Mouse (Mus musculus): Measurements from ENCODE around the gene 6030468B19Rik.
"Not testable (repeated sequence)": the region's sequence is repeated elsewhere in the genome, so short reads cannot be mapped to it uniquely, and the experiment has no call there.

Gene 6030468B19Rik

GRCm38 (mm10) chr11:117806781-117807180 lies 9.3 kb downstream of the 6030468B19Rik start:
- DNase-seq (ENCODE audit: low read depth): no peak

- no peak for DNase-seq (ENCODE audit: low read depth)
Measured at GRCm38 (mm10) chr11:117809407-117810311, 12.2 kb downstream of the 6030468B19Rik start, which contains the start of the genes Gm20708 and Syngr2. Gene Gm20708 (plus strand): TSS chr11:117809668. Gene Syngr2 (plus strand): TSS chr11:117809668.

- DNase-seq (ENCODE audit: low read depth): peak; percentile 62
Measured at GRCm38 (mm10) chr11:117810401-117811046, 13.1 kb downstream of the 6030468B19Rik start.

GRCm38 (mm10) chr11:117813867-117814266 lies 16.4 kb downstream of the 6030468B19Rik start:
- DNase-seq (ENCODE audit: low read depth): no peak

DNA sequence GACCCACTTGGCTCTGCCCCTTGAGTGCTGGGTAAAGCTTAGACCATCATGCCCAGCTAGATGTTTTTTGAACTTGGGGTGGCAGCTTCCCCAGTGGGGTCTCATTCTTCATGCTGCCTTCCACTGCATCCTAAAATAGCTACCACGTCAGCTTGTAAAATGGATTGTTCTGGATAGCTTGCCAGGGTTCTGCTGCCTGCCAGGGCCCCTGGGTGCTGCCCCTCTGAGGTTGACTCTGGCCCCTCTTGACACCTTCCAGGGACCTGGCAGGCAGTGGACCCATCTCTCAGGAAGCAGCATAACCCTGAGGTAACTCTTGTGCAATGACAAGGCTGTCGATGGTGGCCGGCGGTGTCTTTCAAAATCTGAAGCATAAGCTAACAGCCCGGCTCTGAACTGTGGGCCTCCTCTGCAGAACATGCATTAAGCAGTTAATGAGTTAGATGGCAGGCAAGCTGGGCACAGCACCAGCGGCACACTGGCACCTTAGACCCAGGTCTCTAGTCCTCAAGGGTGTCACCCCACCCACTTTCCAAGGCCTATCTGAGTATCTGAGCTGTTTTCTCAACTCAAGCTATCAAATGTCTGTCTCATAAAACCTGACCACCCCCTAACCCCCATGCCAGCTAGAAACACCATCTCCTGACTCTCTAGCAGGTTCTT lies 17.4 kb downstream of the 6030468B19Rik start:
- DNase-seq (ENCODE audit: low read depth): no peak

DNA sequence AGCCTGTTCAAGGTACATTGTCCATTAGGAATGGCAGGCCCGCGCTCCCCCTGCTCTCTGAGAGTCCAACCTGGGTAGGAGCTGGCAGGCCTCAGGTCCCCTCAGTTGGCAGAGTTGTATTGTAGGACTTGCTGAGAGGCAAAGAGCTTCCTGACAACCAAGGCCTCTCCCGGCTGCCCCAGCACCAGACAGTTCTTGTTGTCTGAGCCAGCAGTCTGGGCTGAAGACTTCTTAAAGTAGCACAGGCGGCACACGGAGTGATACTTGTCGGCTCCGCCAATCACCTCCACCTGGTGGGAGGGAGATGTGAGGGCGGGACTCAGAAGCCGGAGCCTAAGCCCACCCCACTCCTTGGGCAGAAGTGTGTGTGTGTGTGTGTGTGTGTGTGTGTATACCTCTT lies 18.4 kb downstream of the 6030468B19Rik start:
- not testable (repeated sequence) for DNase-seq (ENCODE audit: low read depth)

DNA sequence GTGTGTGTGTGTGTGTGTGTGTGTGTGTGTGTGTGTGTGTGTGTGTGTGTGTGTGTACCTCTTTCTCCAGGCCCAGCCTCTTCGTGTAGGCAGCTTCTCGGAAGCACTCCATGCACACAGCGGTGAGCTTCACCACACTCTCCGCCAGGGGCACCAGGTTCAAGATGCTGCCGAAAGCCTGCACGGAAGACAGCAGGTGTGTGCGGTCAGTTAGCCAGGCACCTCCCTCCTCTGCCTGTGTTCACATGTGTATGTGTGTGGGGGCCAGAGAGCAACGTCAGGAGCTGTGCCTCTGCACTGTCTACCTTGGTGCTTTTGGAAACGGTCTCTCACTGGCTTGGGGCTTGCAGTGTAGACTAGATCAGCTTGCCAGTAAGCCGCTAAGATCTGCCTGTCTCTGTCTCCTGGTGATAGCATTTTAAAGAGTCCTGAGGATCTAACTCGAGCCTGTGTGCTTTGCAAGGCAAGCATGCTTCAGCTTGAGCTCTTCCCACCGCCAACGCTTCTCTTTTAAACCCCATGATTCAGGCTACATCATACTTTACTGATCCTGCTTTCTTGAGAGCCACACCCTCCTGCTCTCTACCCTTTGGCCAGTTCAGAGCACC lies 19.0 kb downstream of the 6030468B19Rik start:
- no peak for DNase-seq (ENCODE audit: low read depth)

DNA sequence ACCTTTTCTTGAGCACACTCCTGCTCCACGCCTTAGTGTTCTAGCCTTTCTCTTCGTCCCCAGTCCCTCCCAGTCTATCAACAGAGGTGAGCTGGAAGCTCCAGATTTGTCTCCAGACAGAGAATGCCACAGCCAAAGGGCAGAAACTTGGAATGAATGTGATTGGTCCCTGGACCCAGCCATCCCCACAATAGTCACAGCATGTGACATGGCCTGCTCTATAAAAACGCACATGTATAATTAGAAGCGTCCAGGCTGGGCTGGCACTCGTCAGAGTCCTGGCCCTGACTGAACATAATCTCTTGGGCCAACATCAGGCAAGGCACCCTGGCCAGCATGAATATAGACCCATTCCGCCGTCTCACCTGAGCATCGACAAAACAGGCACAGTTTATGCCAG lies 21.6 kb downstream of the 6030468B19Rik start:
- no peak for DNase-seq (ENCODE audit: low read depth)

DNA sequence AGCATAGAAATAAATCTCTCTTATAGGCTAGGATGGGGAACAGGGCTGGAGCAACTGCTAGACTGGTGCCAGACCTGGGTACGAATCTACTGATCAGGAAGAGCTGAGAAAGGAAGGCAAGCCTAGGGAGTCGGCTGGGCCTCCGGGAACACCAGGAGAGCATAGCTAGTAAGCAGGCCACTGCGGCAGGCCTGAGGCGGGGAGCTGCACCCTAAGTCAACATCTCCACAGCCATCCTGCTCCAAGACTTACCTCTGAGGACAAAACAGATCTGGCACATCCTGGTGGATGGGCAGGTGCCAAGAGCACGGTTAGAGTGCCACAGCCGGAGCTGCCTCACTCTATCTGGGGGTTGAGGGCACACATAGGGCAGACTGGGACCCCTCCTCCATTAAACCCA lies 22.7 kb downstream of the 6030468B19Rik start:
- no peak for DNase-seq (ENCODE audit: low read depth)

DNA sequence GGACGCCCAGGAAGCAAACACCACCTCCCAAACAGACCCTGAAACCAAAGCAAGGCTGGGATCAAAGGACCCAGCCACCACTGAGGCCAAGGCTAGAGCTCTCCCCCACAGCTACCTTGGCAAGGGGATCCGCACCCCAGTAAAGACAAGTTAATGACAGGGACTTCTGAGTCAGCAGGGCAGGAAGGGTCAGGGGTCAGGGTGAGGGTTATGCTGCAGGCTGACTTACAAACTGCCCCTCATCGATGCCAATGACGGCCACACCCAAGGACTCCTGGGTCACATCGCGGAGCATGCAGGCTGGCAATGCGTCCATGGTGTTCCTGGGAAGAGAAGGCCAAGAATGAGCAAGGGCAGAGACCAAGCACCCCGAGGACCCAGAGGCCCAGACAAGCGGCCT lies 24.4 kb downstream of the 6030468B19Rik start:
- no peak for DNase-seq (ENCODE audit: low read depth)

DNA sequence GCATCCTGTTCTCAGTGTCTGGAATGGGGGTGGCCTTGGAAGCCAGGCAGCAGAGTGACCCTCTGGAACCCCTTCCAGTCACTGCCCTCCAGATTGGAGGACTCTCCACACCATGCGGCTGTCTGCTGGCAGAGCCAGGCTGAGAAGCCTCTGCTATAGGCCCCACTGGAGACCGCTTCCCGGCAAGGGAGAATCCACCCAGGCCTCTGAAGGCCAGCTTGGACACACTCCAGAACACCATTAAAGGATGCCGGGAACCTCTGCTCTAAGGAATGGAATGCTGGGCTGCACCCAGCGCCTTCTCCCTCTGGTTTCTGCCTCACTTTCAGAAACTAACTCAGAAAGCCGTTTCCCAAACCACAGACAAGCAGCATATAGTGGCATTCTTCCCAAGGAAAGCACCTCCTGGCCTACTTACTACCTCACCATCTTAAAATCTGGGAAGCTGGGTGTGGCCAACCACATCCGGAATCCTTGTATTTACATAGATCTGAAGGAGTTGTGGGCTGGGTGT lies 25.3 kb downstream of the 6030468B19Rik start:
- no peak for DNase-seq (ENCODE audit: low read depth)

GRCm38 (mm10) chr11:117823411-117823810 lies 26.0 kb downstream of the 6030468B19Rik start:
- no peak for DNase-seq (ENCODE audit: low read depth)

- DNase-seq (ENCODE audit: low read depth): peak; percentile 54
Measured at GRCm38 (mm10) chr11:117824060-117824969, 26.9 kb downstream of the 6030468B19Rik start.

DNA sequence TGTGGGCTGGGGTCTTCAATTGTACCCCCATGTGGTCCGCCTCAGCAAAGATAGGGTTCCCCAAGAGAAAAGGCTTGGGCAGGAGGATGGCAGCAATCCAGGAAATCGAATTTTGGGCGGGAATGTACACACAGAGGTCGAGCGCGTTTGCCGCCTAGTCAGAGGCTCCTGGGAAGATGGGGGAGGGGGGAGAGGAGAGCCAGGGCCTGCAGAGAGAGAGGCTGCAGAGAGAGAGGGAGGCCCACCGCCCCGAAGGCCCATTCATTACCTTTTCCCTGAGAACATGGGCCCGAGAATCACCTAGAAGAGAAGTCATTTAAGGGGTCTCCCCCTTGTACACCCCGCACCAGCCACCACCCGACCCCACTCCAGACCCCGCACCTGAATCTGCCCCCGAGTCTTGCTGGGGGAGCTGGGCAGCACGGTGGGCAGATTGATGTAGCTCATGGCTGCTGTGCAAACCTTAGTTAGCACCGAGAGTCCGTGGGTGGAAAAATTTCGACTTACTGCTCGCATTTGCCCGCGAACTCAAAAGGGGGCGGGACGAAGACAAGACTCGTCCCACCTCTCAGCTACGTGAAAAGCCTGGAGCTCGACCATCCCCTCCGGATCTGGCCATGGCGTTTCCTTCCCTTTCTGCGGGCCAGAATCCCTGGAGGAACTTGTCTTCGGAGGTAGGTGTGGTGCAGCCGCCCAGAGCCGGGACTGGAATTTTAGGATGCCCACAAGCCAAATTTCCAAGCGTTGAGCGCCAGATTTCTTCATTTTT lies 28.1 kb downstream of the 6030468B19Rik start, which contains the start of the genes Afmid and Tk1:
Afmid (plus strand) TSS at position 592 of the 769 bp plus-strand sequence.
Tk1 (minus strand) TSS at position 760 of the 769 bp plus-strand sequence.
- DNase-seq (ENCODE audit: low read depth): peak; percentile 59

DNA sequence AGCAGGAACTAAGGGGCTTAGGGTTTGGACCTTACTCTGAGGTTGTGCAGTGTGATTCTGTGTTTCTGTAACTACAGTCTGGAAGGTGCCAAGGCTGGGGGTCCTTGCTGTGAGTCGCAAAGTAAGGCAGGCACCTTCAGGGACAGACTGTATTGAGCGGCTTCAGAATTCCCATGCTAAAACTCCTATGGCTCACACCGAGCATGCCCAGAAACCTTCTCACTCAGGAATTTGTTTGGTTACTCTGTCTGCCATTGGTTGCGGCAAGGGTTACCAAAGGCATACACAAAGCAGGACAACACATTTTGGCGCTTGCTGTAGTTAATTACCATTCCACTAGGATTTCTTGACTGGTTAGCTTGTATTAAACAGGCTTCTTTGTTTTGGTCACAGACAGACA lies 28.7 kb downstream of the 6030468B19Rik start:
- DNase-seq (ENCODE audit: low read depth): peak; percentile 51

DNA sequence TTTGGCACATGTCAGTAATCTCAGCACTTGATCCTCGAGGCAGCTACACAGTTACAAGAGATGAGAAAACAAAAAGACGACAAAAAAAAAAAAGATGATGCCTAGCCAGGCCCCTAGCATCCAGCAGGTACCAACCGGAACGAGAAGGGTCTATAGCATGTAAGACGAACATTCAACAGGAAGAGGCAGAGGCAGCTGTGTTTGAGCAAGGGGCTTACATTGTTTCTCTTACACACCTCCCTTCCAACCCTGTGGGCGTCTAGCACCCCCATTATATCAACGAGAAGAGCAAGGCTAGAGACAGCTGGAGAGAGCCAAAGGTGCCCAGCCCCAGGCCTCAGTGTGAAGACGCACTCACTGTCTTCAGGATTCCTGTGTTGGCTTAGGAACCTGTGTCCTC lies 29.5 kb downstream of the 6030468B19Rik start:
- DNase-seq (ENCODE audit: low read depth): no peak

DNA sequence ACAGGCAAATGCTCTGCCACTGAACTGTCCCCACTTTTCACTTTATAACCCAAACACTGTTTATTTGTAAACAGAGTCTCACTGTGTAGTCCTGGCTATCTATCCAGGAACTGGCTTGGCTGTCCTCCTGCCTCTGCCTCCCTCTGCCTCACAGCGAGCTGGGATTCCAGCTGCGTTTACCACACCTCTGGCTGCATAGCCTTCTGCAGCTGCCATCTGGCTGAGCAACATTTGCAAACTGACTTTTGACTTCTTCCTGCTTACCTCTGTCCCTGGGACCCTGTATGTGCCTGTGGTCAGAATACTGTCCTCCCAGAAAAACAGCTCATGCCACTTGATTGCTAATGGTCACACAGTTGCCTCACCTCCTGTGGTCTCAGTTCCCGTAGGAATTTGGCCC lies 29.9 kb downstream of the 6030468B19Rik start:
- no peak for DNase-seq (ENCODE audit: low read depth)

DNA sequence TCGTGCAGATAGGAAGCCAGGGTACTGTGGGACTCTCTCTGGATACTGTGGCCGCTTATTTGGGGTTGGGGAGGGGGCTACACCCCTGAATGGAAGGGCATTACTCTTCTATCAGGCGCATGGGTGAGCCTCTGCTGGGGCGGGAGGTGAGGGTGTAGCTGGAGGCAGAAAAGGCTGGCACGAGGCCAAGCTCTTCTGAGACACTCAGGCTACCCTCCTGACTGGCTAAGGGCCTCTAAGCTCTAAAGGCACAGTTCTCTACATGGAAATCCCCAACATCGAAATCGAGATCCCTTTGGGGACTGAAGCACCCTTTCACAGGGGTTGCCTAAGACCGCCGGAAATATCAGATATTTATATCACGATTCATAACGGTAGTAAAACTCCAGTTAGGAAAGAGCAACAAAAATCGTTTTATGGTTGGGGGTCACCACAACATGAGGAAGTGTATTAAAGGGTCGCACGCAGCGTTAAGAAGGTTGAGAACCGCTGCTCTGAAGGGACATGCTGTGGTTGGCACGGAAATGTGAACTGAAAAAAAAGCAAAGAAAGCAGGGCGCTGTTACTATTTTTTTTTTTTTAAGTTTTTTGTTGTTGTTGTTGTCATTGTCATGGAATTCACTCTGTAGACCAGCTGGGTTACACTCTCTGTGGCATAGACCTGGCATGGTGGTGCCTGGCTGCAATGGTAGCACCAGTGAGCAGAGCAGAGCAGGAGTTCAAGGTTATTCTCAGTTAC lies 30.9 kb downstream of the 6030468B19Rik start:
- no peak for DNase-seq (ENCODE audit: low read depth)
